Mouse (Mus musculus): ENCODE results near the gene Epo. TPM values are rescaled to one million over a fixed set of nuclear protein-coding genes. Genes with fewer than 3 reads are reported as not detected.

Epo gene
- polyA plus RNA-seq, 1 experiment from 2014 or later: 0.63 TPM

DNA sequence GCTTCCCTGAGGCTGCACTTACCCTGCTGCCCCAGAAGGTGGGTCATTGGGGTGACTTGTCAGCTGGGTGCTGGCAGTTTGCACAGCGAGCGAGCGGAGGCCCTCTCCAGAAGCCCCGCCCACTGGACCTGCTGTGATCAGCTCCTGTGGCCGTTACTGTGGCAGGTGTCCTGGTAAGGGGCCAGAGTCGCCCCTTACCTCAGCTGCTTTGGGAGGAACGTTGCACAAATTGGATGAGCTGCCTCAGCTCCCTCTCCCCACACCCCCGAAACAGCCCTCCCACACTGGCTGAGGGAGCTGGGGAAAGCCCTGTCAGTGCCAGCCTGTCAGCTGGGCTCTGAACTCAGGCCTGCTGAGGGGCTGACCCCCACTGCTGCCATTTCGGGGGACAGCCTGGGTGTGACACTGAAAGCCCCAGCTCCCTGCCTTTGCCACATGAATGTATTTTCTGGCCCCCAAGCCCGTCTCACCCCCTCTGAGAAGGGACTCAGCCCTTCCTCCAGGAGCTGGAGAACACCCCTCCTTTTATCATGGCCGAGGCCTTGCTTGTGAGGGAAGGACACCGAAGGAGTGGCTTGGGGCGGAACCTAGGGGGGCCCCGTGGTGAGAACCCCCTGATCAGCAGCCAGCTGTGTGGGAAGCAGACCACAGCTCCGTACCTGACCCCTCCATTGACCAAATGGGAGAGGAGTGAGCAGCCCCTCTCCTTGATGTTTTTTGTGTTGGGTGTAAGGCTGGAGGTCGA is 6.7 kb downstream of the Epo start:
- Histone ChIP-seq H3K9ac (no peak overlapping the region), H3K36me3 (peaks cover 69% of the 10 kb centered on the region), H3K27me3 (replicated peaks) (no peaks in the 10 kb centered on the region), H3K9me3 (no peaks in the 10 kb centered on the region), H3K27ac (peak overlapping the region; percentile 44; the same call in 1 of the 2 replicates), H3K4me1 (replicated peaks) (peaks cover 34% of the 10 kb centered on the region), H3K4me3 (replicated peaks) (no peak overlapping the region), H3K4me2 (replicated peaks) (no peak overlapping the region)
- WGBS: 49% methylated on average over 16 of the region's 16 CpGs
- peak; percentile 21; the same call in 1 of the 2 replicates for ATAC-seq

DNA sequence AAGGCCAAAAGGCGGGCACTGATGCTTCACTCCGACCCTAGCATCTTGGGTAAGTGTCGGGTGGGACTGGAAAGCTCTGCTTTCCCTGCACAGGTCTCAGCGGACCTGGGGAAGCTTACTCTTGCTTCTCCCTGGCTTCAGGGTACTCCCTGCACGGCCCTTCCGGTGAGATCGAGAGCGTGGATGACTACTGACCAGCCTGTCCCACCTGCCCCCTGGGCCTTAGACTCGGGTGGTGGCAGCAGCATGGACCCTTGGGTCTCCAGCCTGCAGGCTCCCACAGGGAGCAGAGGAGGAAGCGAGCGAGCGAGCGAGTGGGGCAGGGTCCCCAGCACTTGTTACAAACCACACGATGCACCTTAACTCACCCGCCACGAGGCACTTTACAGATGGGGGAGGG is 7.5 kb downstream of the Epo start:
- no peak overlapping the region for H3K4me3 ChIP-seq (replicated peaks)
- ATAC-seq: no peak
- no peak overlapping the region for H3K27ac ChIP-seq
- WGBS: 69% methylated on average over 16 of the region's 16 CpGs
- peaks cover 76% of the 10 kb centered on the region for H3K36me3 ChIP-seq
- no peaks in the 10 kb centered on the region for H3K9me3 ChIP-seq
- H3K27me3 ChIP-seq (replicated peaks): no peaks in the 10 kb centered on the region
- H3K9ac ChIP-seq: no peak overlapping the region
- no peak overlapping the region for H3K4me2 ChIP-seq (replicated peaks)
- H3K4me1 ChIP-seq (replicated peaks): peaks cover 30% of the 10 kb centered on the region

DNA sequence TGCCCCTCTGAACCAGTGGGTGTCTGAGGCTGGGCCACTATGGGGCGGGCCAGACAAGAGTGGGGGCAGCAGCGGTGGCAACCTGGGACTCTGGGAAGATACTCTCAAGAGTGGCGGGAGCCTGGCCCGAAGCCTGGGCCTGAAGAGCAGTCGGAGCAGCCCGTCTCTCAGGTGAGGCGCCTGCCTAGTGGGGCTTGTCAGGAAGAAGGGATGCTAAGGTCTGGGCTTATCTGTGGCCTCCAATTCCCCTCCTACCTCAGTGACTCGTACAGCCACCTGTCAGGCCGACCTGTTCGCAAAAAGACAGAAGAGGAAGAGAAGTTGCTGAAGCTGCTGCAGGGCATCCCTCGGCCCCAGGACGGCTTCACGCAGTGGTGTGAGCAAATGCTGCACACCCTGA is 8.4 kb downstream of the Epo start:
- Histone ChIP-seq H3K9ac (no peak overlapping the region), H3K27ac (no peak overlapping the region), H3K9me3 (no peaks in the 10 kb centered on the region), H3K4me2 (replicated peaks) (no peak overlapping the region), H3K4me1 (replicated peaks) (peaks cover 23% of the 10 kb centered on the region; the same call in 1 of the 2 replicates), H3K4me3 (replicated peaks) (no peak overlapping the region), H3K36me3 (peaks cover 82% of the 10 kb centered on the region), H3K27me3 (replicated peaks) (no peaks in the 10 kb centered on the region)
- WGBS: 84% methylated on average over 13 of the region's 13 CpGs
- ATAC-seq: no peak

GRCm38 (mm10) chr5:137524251-137524515 is 8.9 kb downstream of the Epo start:
- Histone ChIP-seq H3K4me1 (replicated peaks) (peaks cover 20% of the 10 kb centered on the region; the same call in 1 of the 2 replicates), H3K9ac (no peak overlapping the region), H3K4me2 (replicated peaks) (no peak overlapping the region), H3K27ac (no peak overlapping the region), H3K4me3 (replicated peaks) (no peak overlapping the region), H3K36me3 (peaks cover 82% of the 10 kb centered on the region), H3K27me3 (replicated peaks) (no peaks in the 10 kb centered on the region), H3K9me3 (no peaks in the 10 kb centered on the region)
- no peak for ATAC-seq
- 88% methylated on average over 8 of the region's 8 CpGs for WGBS

DNA sequence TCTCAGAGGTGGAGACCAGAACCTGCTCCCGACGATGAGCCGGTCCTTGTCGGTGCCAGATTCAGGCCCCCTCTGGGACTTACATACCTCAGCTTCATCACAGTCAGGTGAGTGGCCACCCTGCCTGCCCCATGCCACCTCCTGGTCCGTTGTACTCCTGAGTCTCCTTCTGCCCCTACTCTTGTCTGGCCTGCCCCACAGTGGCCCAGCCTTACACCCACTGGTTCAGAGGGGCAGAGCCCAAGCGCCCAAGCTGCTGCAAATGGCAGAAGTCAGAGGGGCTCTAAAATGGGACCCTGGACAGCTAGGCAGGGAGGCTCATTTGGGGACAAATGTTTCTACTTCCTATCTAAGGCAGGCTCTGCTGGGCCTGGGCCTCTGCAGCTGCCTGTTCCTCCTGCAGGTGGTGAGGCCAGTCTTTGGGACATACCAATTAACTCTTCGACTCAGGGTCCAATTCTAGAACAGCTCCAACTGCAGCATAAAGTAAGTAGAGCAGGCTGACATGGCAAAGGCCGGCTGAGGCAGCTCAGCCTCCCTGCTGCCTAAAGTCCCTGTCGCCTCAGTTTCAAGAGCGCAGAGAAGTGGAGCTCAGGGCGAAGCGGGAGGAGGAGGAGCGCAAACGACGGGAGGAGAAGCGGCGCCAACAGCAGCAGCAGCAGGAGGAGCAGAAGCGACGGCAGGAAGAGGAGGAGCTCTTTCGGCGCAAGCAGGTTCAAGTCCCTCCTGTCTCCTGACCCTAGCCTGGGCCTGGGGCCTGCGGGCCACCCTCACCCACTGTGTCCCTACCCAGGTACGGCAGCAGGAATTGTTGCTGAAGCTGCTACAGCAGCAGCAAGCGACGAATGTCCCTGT is 9.4 kb downstream of the Epo start:
- H3K9ac ChIP-seq: no peak overlapping the region
- 82% methylated on average over 25 of the region's 25 CpGs for WGBS
- H3K27ac ChIP-seq: no peak overlapping the region

DNA sequence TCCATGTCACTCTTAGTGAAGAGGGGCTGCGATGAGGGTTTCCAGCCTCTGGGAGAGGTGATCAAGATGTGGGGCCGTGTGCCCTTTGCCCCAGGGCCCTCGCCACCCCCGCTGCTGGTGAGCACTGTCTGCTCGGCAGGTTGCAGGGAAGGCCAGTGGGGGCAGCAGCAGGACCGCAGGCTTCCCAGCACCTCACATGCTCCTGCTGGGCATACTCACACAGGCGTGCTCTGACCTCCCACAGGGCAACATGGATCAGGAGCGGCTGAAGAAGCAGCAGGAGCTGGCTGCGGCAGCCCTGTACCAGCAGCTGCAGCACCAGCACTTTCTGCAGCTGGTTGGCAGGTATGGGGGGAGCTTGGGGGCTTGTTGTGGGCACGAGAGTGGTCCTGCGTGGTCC is 10.3 kb downstream of the Epo start:
- WGBS: 81% methylated on average over 11 of the region's 11 CpGs
- Histone ChIP-seq H3K9me3 (no peaks in the 10 kb centered on the region), H3K4me1 (replicated peaks) (peaks cover 17% of the 10 kb centered on the region; the same call in 1 of the 2 replicates), H3K4me2 (replicated peaks) (no peak overlapping the region), H3K9ac (no peak overlapping the region), H3K27ac (no peak overlapping the region), H3K36me3 (peaks cover 73% of the 10 kb centered on the region), H3K27me3 (replicated peaks) (no peaks in the 10 kb centered on the region), H3K4me3 (replicated peaks) (no peak overlapping the region)
- ATAC-seq: no peak

More for the DNA sequence above, 9.4 kb downstream of the Epo start:
- Histone ChIP-seq H3K9me3 (no peaks in the 10 kb centered on the region), H3K4me1 (replicated peaks) (peaks cover 20% of the 10 kb centered on the region; the same call in 1 of the 2 replicates), H3K4me2 (replicated peaks) (no peak overlapping the region), H3K27me3 (replicated peaks) (no peaks in the 10 kb centered on the region), H3K36me3 (peaks cover 82% of the 10 kb centered on the region), H3K4me3 (replicated peaks) (no peak overlapping the region)
- ATAC-seq: no peak

- Histone ChIP-seq H3K4me2 (replicated peaks) (no peak overlapping the region), H3K36me3 (peaks cover 72% of the 10 kb centered on the region), H3K9ac (no peak overlapping the region)
Measured at GRCm38 (mm10) chr5:137521861-137522260, 11.2 kb downstream of the Epo start.

GRCm38 (mm10) chr5:137519691-137520550 is 13.1 kb downstream of the Epo start:
- Histone ChIP-seq H3K9ac (no peak overlapping the region), H3K4me3 (replicated peaks) (no peak overlapping the region), H3K36me3 (peaks cover 62% of the 10 kb centered on the region), H3K27me3 (replicated peaks) (no peaks in the 10 kb centered on the region), H3K4me2 (replicated peaks) (no peak overlapping the region), H3K9me3 (no peaks in the 10 kb centered on the region), H3K27ac (no peak overlapping the region), H3K4me1 (replicated peaks) (no peaks in the 10 kb centered on the region)
- 90% methylated on average over 27 of the region's 27 CpGs for whole genome bisulfite sequencing
- no peak for ATAC-seq

More at GRCm38 (mm10) chr5:137521861-137522260, 11.2 kb downstream of the Epo start:
- no peaks in the 10 kb centered on the region for H3K27me3 ChIP-seq (replicated peaks)
- no peak overlapping the region for H3K27ac ChIP-seq
- 72% methylated on average over 9 of the region's 9 CpGs for WGBS
- H3K9me3 ChIP-seq: no peaks in the 10 kb centered on the region
- no peak for ATAC-seq
- H3K4me3 ChIP-seq (replicated peaks): no peak overlapping the region
- H3K4me1 ChIP-seq (replicated peaks): peaks cover 13% of the 10 kb centered on the region; the same call in 1 of the 2 replicates

GRCm38 (mm10) chr5:137518436-137518835 is 14.6 kb downstream of the Epo start, which contains the start of gene Gigyf1:
Gene Gigyf1 (plus strand): TSS chr5:137518548.
- Histone ChIP-seq H3K36me3 (peaks cover 52% of the 10 kb centered on the region), H3K4me2 (replicated peaks) (no peak within 1 kb of the TSS), H3K27me3 (replicated peaks) (no peaks in the 10 kb centered on the region), H3K4me3 (replicated peaks) (no peak within 1 kb of the TSS), H3K9ac (no peak within 1 kb of the TSS), H3K4me1 (replicated peaks) (0 out of 2 replicates have a peak, but pooled peaks cover 3% of the 10 kb centered on the region), H3K9me3 (no peaks in the 10 kb centered on the region), H3K27ac (no peak within 1 kb of the TSS)
- no peak for ATAC-seq
- whole genome bisulfite sequencing: 74% methylated on average over 5 of the region's 5 CpGs

DNA sequence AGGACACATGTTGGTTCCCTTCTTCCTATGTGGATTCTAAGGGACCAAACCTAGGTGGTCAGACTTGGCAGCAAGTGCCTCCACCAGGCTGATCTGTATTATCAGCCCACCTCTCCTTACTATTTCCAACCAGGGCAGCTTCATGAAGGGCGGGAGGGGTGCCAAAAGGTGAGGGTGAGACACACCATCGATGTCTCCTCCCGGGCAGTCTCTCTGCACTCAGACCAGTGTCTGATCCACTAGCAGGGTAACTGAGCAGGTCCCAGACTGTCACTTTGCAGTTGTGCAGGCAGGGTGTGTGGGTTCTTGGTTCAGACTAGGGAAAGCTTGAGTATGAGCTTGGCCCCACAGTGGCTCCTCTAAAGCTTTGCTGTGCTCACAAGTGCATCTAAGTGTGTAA is 18.2 kb downstream of the Epo start:
- Histone ChIP-seq H3K4me3 (replicated peaks) (no peak overlapping the region), H3K4me2 (replicated peaks) (no peak overlapping the region), H3K4me1 (replicated peaks) (peaks cover 23% of the 10 kb centered on the region), H3K9ac (peak overlapping the region; percentile 1; the same call in 1 of the 2 replicates), H3K9me3 (no peaks in the 10 kb centered on the region), H3K36me3 (peaks cover 24% of the 10 kb centered on the region), H3K27ac (no peak overlapping the region), H3K27me3 (replicated peaks) (no peaks in the 10 kb centered on the region)
- 90% methylated on average over 3 of the region's 3 CpGs for WGBS
- no peak for ATAC-seq

GRCm38 (mm10) chr5:137513951-137514721 is 18.9 kb downstream of the Epo start:
- 84% methylated on average over 12 of the region's 12 CpGs for WGBS
- Histone ChIP-seq H3K9me3 (no peaks in the 10 kb centered on the region), H3K36me3 (peaks cover 18% of the 10 kb centered on the region), H3K27me3 (replicated peaks) (no peaks in the 10 kb centered on the region), H3K27ac (no peak overlapping the region), H3K4me1 (replicated peaks) (peaks cover 24% of the 10 kb centered on the region), H3K4me3 (replicated peaks) (no peak overlapping the region), H3K9ac (no peak overlapping the region), H3K4me2 (replicated peaks) (no peak overlapping the region)
- ATAC-seq: no peak

Data from intestine, embryonic 15.5 days (tissue).